Mouse (Mus musculus): ENCODE measurements at regions not wholly inside any gene's neighbourhood (a gene's known extent, or its start where the extent isn't known, plus 50 kb on each side); places are given as distances from the start of the nearest gene placed in this dataset.

GRCm38 (mm10) chr3:35027898-35028297 lies 377.7 kb downstream of the Sox2 start:
- Histone ChIP-seq H3K36me3 (ENCODE audit: control insufficient read depth, insufficient read depth, low read length) (no peaks in the 10 kb centered on the region), H3K9ac (ENCODE audit: low read depth, low read length) (no peak overlapping the region), H3K27ac (ENCODE audit: low read depth, low read length) (no peak overlapping the region), H3K4me2 (replicated peaks; ENCODE audit: low read depth, low read length) (no peak overlapping the region), H3K9me3 (ENCODE audit: control insufficient read depth, low read length) (no peaks in the 10 kb centered on the region), H3K4me1 (ENCODE audit: control insufficient read depth, insufficient read depth, low read length) (no peaks in the 10 kb centered on the region), H3K4me3 (ENCODE audit: low read length) (no peak overlapping the region), H3K27me3 (ENCODE audit: control insufficient read depth, insufficient read depth, low read length) (no peaks in the 10 kb centered on the region)
- peak; percentile 75 for ATAC-seq (ENCODE audit: low FRiP score, low TSS enrichment)
- 9% methylated on average over 5 of the region's 5 CpGs for WGBS

- Histone ChIP-seq H3K9ac (ENCODE audit: low read depth, low read length) (no peak overlapping the region), H3K27ac (ENCODE audit: low read depth, low read length) (no peak overlapping the region), H3K9me3 (ENCODE audit: control insufficient read depth, low read length) (no peaks in the 10 kb centered on the region), H3K36me3 (ENCODE audit: control insufficient read depth, insufficient read depth, low read length) (no peaks in the 10 kb centered on the region), H3K4me2 (replicated peaks; ENCODE audit: low read depth, low read length) (no peak overlapping the region), H3K4me3 (ENCODE audit: low read length) (no peak overlapping the region), H3K27me3 (ENCODE audit: control insufficient read depth, insufficient read depth, low read length) (no peaks in the 10 kb centered on the region), H3K4me1 (ENCODE audit: control insufficient read depth, insufficient read depth, low read length) (no peaks in the 10 kb centered on the region)
- no peak for ATAC-seq (ENCODE audit: low FRiP score, low TSS enrichment)
- 84% methylated on average over 8 of the region's 8 CpGs for WGBS
Measured at GRCm38 (mm10) chr3:35029924-35030323, 379.7 kb downstream of the Sox2 start.

- 43% methylated on average over 8 of the region's 8 CpGs for WGBS
- no peaks in the 10 kb centered on the region for H3K9me3 ChIP-seq (ENCODE audit: control insufficient read depth, low read length)
- ATAC-seq (ENCODE audit: low FRiP score, low TSS enrichment) = peak; percentile 79; the same call in 1 of the 2 replicates
- no peak overlapping the region for H3K27ac ChIP-seq (ENCODE audit: low read depth, low read length)
- H3K4me1 ChIP-seq (ENCODE audit: control insufficient read depth, insufficient read depth, low read length) = no peaks in the 10 kb centered on the region
- H3K27me3 ChIP-seq (ENCODE audit: control insufficient read depth, insufficient read depth, low read length) = no peaks in the 10 kb centered on the region
- H3K4me2 ChIP-seq (replicated peaks; ENCODE audit: low read depth, low read length) = no peak overlapping the region
- H3K36me3 ChIP-seq (ENCODE audit: control insufficient read depth, insufficient read depth, low read length) = no peaks in the 10 kb centered on the region
- H3K9ac ChIP-seq (ENCODE audit: low read depth, low read length) = no peak overlapping the region
- H3K4me3 ChIP-seq (ENCODE audit: low read length) = no peak overlapping the region
Measured at GRCm38 (mm10) chr3:35033587-35033986, 383.4 kb downstream of the Sox2 start.

- no peak overlapping the region for H3K4me2 ChIP-seq (replicated peaks; ENCODE audit: low read depth, low read length)
- H3K4me1 ChIP-seq (ENCODE audit: control insufficient read depth, insufficient read depth, low read length) = no peaks in the 10 kb centered on the region
- no peak for ATAC-seq (ENCODE audit: low FRiP score, low TSS enrichment)
- no peak overlapping the region for H3K27ac ChIP-seq (ENCODE audit: low read depth, low read length)
- H3K9ac ChIP-seq (ENCODE audit: low read depth, low read length) = no peak overlapping the region
- 61% methylated on average over 7 of the region's 7 CpGs for WGBS
- no peaks in the 10 kb centered on the region for H3K27me3 ChIP-seq (ENCODE audit: control insufficient read depth, insufficient read depth, low read length)
- no peaks in the 10 kb centered on the region for H3K9me3 ChIP-seq (ENCODE audit: control insufficient read depth, low read length)
- no peaks in the 10 kb centered on the region for H3K36me3 ChIP-seq (ENCODE audit: control insufficient read depth, insufficient read depth, low read length)
- no peak overlapping the region for H3K4me3 ChIP-seq (ENCODE audit: low read length)
Measured at GRCm38 (mm10) chr3:35035234-35035633, 385.0 kb downstream of the Sox2 start.

- Histone ChIP-seq H3K9me3 (ENCODE audit: control insufficient read depth, low read length) (no peaks in the 10 kb centered on the region), H3K4me1 (ENCODE audit: control insufficient read depth, insufficient read depth, low read length) (no peaks in the 10 kb centered on the region), H3K36me3 (ENCODE audit: control insufficient read depth, insufficient read depth, low read length) (no peaks in the 10 kb centered on the region), H3K27me3 (ENCODE audit: control insufficient read depth, insufficient read depth, low read length) (no peaks in the 10 kb centered on the region), H3K4me3 (ENCODE audit: low read length) (no peak overlapping the region), H3K27ac (ENCODE audit: low read depth, low read length) (no peak overlapping the region), H3K9ac (ENCODE audit: low read depth, low read length) (no peak overlapping the region), H3K4me2 (replicated peaks; ENCODE audit: low read depth, low read length) (no peak overlapping the region)
- ATAC-seq (ENCODE audit: low FRiP score, low TSS enrichment) = no peak
- WGBS = 56% methylated on average over 2 of the region's 2 CpGs
Measured at GRCm38 (mm10) chr3:35043705-35044104, 393.5 kb downstream of the Sox2 start.

- Histone ChIP-seq H3K4me2 (replicated peaks; ENCODE audit: low read depth, low read length) (no peak overlapping the region), H3K27me3 (ENCODE audit: control insufficient read depth, insufficient read depth, low read length) (no peaks in the 10 kb centered on the region), H3K4me1 (ENCODE audit: control insufficient read depth, insufficient read depth, low read length) (no peaks in the 10 kb centered on the region), H3K9ac (ENCODE audit: low read depth, low read length) (no peak overlapping the region), H3K27ac (ENCODE audit: low read depth, low read length) (no peak overlapping the region), H3K4me3 (ENCODE audit: low read length) (no peak overlapping the region), H3K9me3 (ENCODE audit: control insufficient read depth, low read length) (no peaks in the 10 kb centered on the region), H3K36me3 (ENCODE audit: control insufficient read depth, insufficient read depth, low read length) (no peaks in the 10 kb centered on the region)
- ATAC-seq (ENCODE audit: low FRiP score, low TSS enrichment) = no peak
- 73% methylated on average over 4 of the region's 4 CpGs for WGBS
Measured at GRCm38 (mm10) chr3:35059438-35059837, 409.2 kb downstream of the Sox2 start.

- Histone ChIP-seq H3K4me2 (replicated peaks; ENCODE audit: low read depth, low read length) (no peak overlapping the region), H3K4me3 (ENCODE audit: low read length) (no peak overlapping the region), H3K9me3 (ENCODE audit: control insufficient read depth, low read length) (no peaks in the 10 kb centered on the region), H3K9ac (ENCODE audit: low read depth, low read length) (no peak overlapping the region), H3K4me1 (ENCODE audit: control insufficient read depth, insufficient read depth, low read length) (no peaks in the 10 kb centered on the region), H3K27ac (ENCODE audit: low read depth, low read length) (no peak overlapping the region), H3K36me3 (ENCODE audit: control insufficient read depth, insufficient read depth, low read length) (no peaks in the 10 kb centered on the region), H3K27me3 (ENCODE audit: control insufficient read depth, insufficient read depth, low read length) (no peaks in the 10 kb centered on the region)
- WGBS = 63% methylated on average over 10 of the region's 10 CpGs
- ATAC-seq (ENCODE audit: low FRiP score, low TSS enrichment) = no peak
Measured at GRCm38 (mm10) chr3:35060042-35060441, 409.8 kb downstream of the Sox2 start.

GRCm38 (mm10) chr3:35066824-35067223 lies 416.6 kb downstream of the Sox2 start:
- Histone ChIP-seq H3K27me3 (ENCODE audit: control insufficient read depth, insufficient read depth, low read length) (no peaks in the 10 kb centered on the region), H3K36me3 (ENCODE audit: control insufficient read depth, insufficient read depth, low read length) (no peaks in the 10 kb centered on the region), H3K9ac (ENCODE audit: low read depth, low read length) (no peak overlapping the region), H3K4me1 (ENCODE audit: control insufficient read depth, insufficient read depth, low read length) (no peaks in the 10 kb centered on the region), H3K27ac (ENCODE audit: low read depth, low read length) (no peak overlapping the region), H3K4me3 (ENCODE audit: low read length) (no peak overlapping the region), H3K9me3 (ENCODE audit: control insufficient read depth, low read length) (no peaks in the 10 kb centered on the region), H3K4me2 (replicated peaks; ENCODE audit: low read depth, low read length) (no peak overlapping the region)
- 58% methylated on average over 9 of the region's 9 CpGs for WGBS
- no peak for ATAC-seq (ENCODE audit: low FRiP score, low TSS enrichment)

GRCm38 (mm10) chr3:35068586-35068985 lies 418.4 kb downstream of the Sox2 start:
- 86% methylated on average over 8 of the region's 8 CpGs for WGBS
- Histone ChIP-seq H3K27ac (ENCODE audit: low read depth, low read length) (no peak overlapping the region), H3K4me2 (replicated peaks; ENCODE audit: low read depth, low read length) (no peak overlapping the region), H3K9ac (ENCODE audit: low read depth, low read length) (no peak overlapping the region), H3K4me1 (ENCODE audit: control insufficient read depth, insufficient read depth, low read length) (no peaks in the 10 kb centered on the region), H3K4me3 (ENCODE audit: low read length) (no peak overlapping the region), H3K27me3 (ENCODE audit: control insufficient read depth, insufficient read depth, low read length) (no peaks in the 10 kb centered on the region), H3K36me3 (ENCODE audit: control insufficient read depth, insufficient read depth, low read length) (no peaks in the 10 kb centered on the region), H3K9me3 (ENCODE audit: control insufficient read depth, low read length) (no peaks in the 10 kb centered on the region)
- ATAC-seq (ENCODE audit: low FRiP score, low TSS enrichment) = no peak

GRCm38 (mm10) chr3:35071046-35071445 lies 420.8 kb downstream of the Sox2 start:
- H3K4me3 ChIP-seq (ENCODE audit: low read length) = no peak overlapping the region
- no peak overlapping the region for H3K4me2 ChIP-seq (replicated peaks; ENCODE audit: low read depth, low read length)
- H3K27me3 ChIP-seq (ENCODE audit: control insufficient read depth, insufficient read depth, low read length) = no peaks in the 10 kb centered on the region
- no peaks in the 10 kb centered on the region for H3K9me3 ChIP-seq (ENCODE audit: control insufficient read depth, low read length)
- WGBS = 86% methylated on average over 2 of the region's 2 CpGs
- no peaks in the 10 kb centered on the region for H3K4me1 ChIP-seq (ENCODE audit: control insufficient read depth, insufficient read depth, low read length)
- H3K9ac ChIP-seq (ENCODE audit: low read depth, low read length) = no peak overlapping the region
- ATAC-seq (ENCODE audit: low FRiP score, low TSS enrichment) = no peak
- no peaks in the 10 kb centered on the region for H3K36me3 ChIP-seq (ENCODE audit: control insufficient read depth, insufficient read depth, low read length)
- H3K27ac ChIP-seq (ENCODE audit: low read depth, low read length) = no peak overlapping the region
